12 mouse cellular contexts compared by ENCODE assay signal in genomic region chr7:44297501-44297900, GRCm38 (mm10). TPM values are rescaled to one million over a fixed set of nuclear protein-coding genes. Genes with fewer than 3 reads are reported as not detected.
DNase-seq lines count a peak whose midpoint lies in the region; ATAC-seq lines count a peak whose summit lies in the region.
"Not testable (repeated sequence)": the region's sequence is repeated elsewhere in the genome, so short reads cannot be mapped to it uniquely, and the experiment has no call there.
"Had no signal": no experiment of that assay in that cellular context is flagged by ENCODE, and none has a peak within 500 bp of the region (broad histone marks: within the 10 kb centered on the region; RNA-seq: fewer than 3 reads in every experiment).

No protein-coding gene starts in this region.

- not testable (repeated sequence) for H3K27me3 ChIP-seq in midbrain, embryonic 11.5 days (ENCODE audit: control insufficient read depth, insufficient read depth, low read length)

- not testable (repeated sequence) for H3K27ac ChIP-seq in midbrain, embryonic 11.5 days (ENCODE audit: low read depth, low read length)

- not testable (repeated sequence) for ATAC-seq in midbrain, embryonic 11.5 days (ENCODE audit: low FRiP score)

- DNase-seq in ES-CJ7 (ENCODE audit: low read depth, low spot score), result peak; percentile 64
- peak; percentile 73 for DNase-seq in R1 (ENCODE audit: low read depth, low spot score)
- peak; percentile 81 for DNase-seq in ZHBTc4 (ENCODE audit: low read depth, low spot score)
- DNase-seq in midbrain, embryonic 11.5 days (ENCODE audit: low spot score, missing footprints), result peak; percentile 17

- 86% methylated on average over 2 of the region's 2 CpGs for WGBS in midbrain, embryonic 11.5 days

- H3K4me1 ChIP-seq in midbrain, embryonic 11.5 days (ENCODE audit: control insufficient read depth, insufficient read depth, low read length), result not testable (repeated sequence)

- not testable (repeated sequence) for H3K9ac ChIP-seq in midbrain, embryonic 11.5 days (ENCODE audit: low read length)

- not testable (repeated sequence) for H3K4me3 ChIP-seq in midbrain, embryonic 11.5 days (ENCODE audit: low read depth, low read length)

- not testable (repeated sequence) for H3K36me3 ChIP-seq in midbrain, embryonic 11.5 days (ENCODE audit: control insufficient read depth, insufficient read depth, low read length)

- not testable (repeated sequence) for H3K4me2 ChIP-seq in midbrain, embryonic 11.5 days

- H3K9me3 ChIP-seq in midbrain, embryonic 11.5 days (ENCODE audit: control insufficient read depth, low read length), result not testable (repeated sequence)

RNA-seq across cellular contexts. Expression of gene Clec11a, which starts 9.2 kb away (rescaled TPM):
- polyA plus RNA-seq in midbrain, embryonic 11.5 days (2014; fragmentation: Nextera tagmentation; extraction: Ambion mirVana), result 2.2 and 3.4 TPM in 2 replicates

RNA-seq across cellular contexts. Expression of gene Shank1, which starts 12.6 kb away (rescaled TPM):
- 3.4 TPM in 2 replicates for polyA plus RNA-seq in midbrain, embryonic 11.5 days (2014; fragmentation: Nextera tagmentation; extraction: Ambion mirVana)
- polyA plus RNA-seq: activated CD4-positive, CD25-positive, alpha-beta regulatory T cell, adult 4 months had no signal

RNA-seq across cellular contexts. Expression of gene Gm15517, which starts 36.3 kb away (rescaled TPM):
- not detected in 2 replicates for polyA plus RNA-seq in midbrain, embryonic 11.5 days (2014; fragmentation: Nextera tagmentation; extraction: Ambion mirVana)
- polyA plus RNA-seq: activated CD4-positive, CD25-positive, alpha-beta regulatory T cell, adult 4 months; adrenal gland, adult 2 months; C2C12; CD4-positive, CD25-positive, alpha-beta regulatory T cell, adult 4 months; cerebellum, adult 2 months; G1E; Patski had no signal

RNA-seq across cellular contexts. Expression of gene Acp4, which starts 40.3 kb away (rescaled TPM):
- not detected in 2 replicates for polyA plus RNA-seq in midbrain, embryonic 11.5 days (2014; fragmentation: Nextera tagmentation; extraction: Ambion mirVana)
- polyA plus RNA-seq: activated CD4-positive, CD25-positive, alpha-beta regulatory T cell, adult 4 months; adrenal gland, adult 2 months; brain, embryonic 14.5 days; C2C12; CD4-positive, CD25-positive, alpha-beta regulatory T cell, adult 4 months; cerebellum, adult 2 months; G1E; Patski had no signal

RNA-seq across cellular contexts. Expression of gene 2410002F23Rik, which starts 51.0 kb away (rescaled TPM):
- 104 and 117 TPM in 2 replicates for polyA plus RNA-seq in midbrain, embryonic 11.5 days (2014; fragmentation: Nextera tagmentation; extraction: Ambion mirVana)

Comparison
In these comparisons a context has a peak if more than half of its experiments do, and no peak if none do; other contexts are left out.
1. DNase-seq: peak in every context shown above with its lines; median percentile 81 in ZHBTc4; 73 in R1; 64 in ES-CJ7; 17 in midbrain, embryonic 11.5 days.